Mouse (Mus musculus) heart, adult 2 months (tissue): ENCODE measurements around the gene Taar6.

Experiments used
- CTCF ChIP-seq: fragments of 200-600 bp; IDR thresholded peaks from 2 replicates; pipeline ENCODE4 v1.8.1; 2022; ENCODE audit warnings: antibody characterized with exemption, mild to moderate bottlenecking, moderate library complexity
- POLR2A ChIP-seq: fragments of 200-500 bp; IDR thresholded peaks from 2 replicates; pipeline ENCODE4 v1.6.1; 2011; ENCODE audit warnings: mild to moderate bottlenecking, low read depth, low read length, control low read depth; ENCODE audit not compliant: insufficient read depth

- TF ChIP-seq CTCF: no peak
- TF ChIP-seq POLR2A: no peak
These were observed 22.0 kb downstream of the Taar6 start for GRCm38 (mm10) chr10:23963444-23963843.
